Mouse (Mus musculus) right cerebral cortex, postnatal 10 days (tissue): ENCODE data around the gene Stk35.

ENCODE experiments used
- DNase-seq, 2 experiments: peaks; one replicate each; pipeline ENCODE4 v3.0.0; 2021; ENCODE audit warnings: low spot score in 2 of 2

Stk35 gene

GRCm38 (mm10) chr2:129800271-129800903 lies at the start of gene Stk35:
TSS of gene Stk35 (plus strand) at chr2:129800517.
- DNase-seq, result peak; percentile 93

- no peak for DNase-seq
Observed at GRCm38 (mm10) chr2:129782046-129782445, 18.3 kb upstream of the Stk35 start.

GRCm38 (mm10) chr2:129796501-129796900 lies 3.8 kb upstream of the Stk35 start:
- no peak for DNase-seq

GRCm38 (mm10) chr2:129797709-129798108 lies 2.6 kb upstream of the Stk35 start:
- no peak for DNase-seq

DNA sequence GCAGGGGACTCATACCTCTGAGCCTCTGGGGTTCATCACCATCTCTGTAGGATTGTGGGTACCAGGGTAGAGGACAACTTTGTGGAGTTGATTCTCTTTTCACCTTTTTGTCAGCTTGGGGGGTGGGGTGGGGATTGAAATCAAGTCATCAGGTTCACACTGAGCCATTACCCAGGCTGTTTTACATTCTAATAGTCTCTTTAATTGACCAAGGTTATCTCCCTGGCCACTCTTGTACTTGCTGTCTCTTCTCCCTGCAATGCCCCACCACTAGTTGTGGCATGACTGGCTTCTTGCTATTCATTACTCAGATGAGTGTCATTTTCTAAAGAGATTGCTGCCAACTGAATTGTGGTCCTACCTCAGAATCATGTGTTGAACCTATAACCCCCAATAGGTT lies 1.9 kb upstream of the Stk35 start:
- DNase-seq, result no peak

- no peak for DNase-seq
Observed at GRCm38 (mm10) chr2:129800904-129801230, 550 bp downstream of the Stk35 start.

GRCm38 (mm10) chr2:129801231-129802029 lies 1.1 kb downstream of the Stk35 start:
- DNase-seq, result peak; percentile 93 to 95

GRCm38 (mm10) chr2:129805486-129805885 lies 5.2 kb downstream of the Stk35 start:
- no peak for DNase-seq

DNA sequence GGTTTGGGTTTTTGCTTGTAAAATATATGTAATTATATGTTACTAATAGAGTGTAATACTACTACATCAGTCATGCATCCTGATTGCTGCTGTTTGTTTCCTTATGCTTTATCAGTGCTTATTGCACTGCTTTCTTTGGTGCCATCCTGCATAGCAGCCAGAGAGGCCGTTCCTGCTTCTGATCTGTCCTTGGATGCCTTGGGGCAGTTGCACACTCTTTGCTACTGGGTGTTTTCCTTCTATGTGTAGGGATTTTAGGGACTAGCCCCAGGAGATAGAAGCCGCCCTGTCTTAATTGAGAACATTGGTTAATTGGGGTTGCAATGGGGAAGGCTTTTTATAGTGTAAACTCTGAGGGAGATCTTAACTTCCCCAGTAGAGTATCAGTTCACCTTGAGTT lies 6.2 kb downstream of the Stk35 start:
- no peak for DNase-seq

- DNase-seq, result no peak
Observed at GRCm38 (mm10) chr2:129810563-129810962, 10.2 kb downstream of the Stk35 start.

GRCm38 (mm10) chr2:129814033-129814432 lies 13.7 kb downstream of the Stk35 start:
- DNase-seq, result no peak

- DNase-seq, result no peak
Observed at GRCm38 (mm10) chr2:129815076-129815475, 14.8 kb downstream of the Stk35 start.

DNA sequence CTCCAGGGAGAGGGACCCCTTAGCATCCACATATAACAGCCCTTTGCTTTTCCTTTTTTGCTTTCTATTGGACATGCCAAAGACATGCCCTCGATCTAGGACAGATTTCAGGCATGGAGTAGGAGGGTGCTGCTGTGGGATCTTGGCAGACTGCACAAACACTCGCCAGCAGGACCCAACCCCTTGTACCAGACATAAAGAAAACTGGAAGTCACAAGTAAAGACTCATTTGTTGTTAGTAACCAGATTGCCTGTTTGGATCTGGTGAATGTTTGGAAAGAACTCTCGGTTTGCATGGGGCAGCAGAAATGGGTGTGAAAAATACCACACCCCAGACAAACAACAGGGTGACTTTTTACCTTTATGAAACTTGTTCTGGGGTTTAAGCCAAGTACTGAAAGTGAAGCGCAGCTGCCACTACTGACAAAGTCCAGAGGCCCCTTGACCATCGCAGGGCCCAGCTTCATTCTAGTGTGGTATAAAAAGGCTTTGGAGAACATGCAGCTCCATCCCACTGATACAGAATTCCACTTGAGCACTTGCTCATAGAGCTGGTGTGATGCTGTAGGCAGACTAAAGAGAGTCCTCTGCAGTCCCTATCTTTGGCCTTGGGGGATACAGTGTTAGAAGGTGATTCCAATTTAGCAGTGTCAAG lies 17.4 kb downstream of the Stk35 start:
- no peak for DNase-seq

GRCm38 (mm10) chr2:129818868-129819267 lies 18.6 kb downstream of the Stk35 start:
- no peak for DNase-seq

GRCm38 (mm10) chr2:129819531-129819930 lies 19.2 kb downstream of the Stk35 start:
- DNase-seq, result no peak

DNA sequence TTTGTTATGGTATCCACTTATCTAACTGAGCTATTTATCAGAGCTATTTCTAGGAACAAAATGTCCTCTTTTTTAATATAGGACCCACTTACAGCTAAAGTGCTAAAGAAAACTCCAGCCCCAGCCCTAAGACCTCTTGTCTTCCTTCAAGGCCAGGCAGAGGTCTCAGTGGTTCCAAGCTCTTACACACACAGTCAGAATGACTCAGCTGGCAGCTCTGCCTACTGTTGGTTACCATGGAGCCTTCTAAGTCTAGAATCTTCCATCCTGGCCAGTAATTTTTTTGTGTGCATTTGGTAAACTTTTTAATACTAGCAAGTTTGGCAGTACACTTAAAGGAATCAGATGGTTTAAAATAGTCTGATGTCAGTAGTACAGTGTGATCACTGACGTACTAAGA lies 19.6 kb downstream of the Stk35 start:
- DNase-seq, result no peak

GRCm38 (mm10) chr2:129821021-129821420 lies 20.7 kb downstream of the Stk35 start:
- no peak for DNase-seq

DNA sequence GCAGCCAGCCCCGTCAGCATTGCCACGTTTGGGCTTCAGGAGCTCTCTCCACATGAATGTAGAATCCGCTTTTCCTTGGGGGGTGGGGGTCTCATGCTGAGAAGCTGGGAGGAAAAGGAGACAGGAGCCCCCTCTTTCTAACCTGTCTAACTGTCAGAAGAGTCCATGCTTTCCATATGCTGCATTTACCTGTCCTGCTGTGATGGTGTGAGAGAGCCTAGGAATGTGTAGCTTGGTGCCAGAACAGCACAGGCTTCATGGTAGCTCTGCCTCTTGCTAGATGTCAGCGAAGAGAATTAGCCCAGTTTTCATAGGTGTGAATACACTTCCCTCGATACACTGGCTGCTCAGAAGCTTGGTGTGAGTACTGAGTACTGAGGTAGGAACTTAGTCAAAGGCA lies 21.3 kb downstream of the Stk35 start:
- no peak for DNase-seq

DNA sequence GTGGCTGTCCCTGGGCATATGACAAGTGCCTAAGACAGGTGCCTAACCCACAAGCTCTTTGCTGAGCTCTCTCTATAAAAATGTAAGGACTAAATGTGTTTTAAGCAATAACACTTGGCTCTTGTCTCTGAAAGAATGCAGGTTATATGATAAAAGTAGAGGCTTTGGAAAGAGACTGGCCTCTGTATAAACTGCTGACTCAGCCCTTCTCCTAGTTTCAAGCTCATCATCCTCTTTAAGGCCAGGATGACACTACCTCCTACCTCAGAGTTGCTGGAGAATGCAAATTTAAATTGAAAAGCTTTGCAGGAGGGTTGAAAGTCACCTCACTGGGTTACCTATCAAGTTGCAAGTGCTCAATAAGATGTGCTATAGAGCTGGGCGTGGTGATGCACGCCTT lies 23.0 kb downstream of the Stk35 start:
- no peak for DNase-seq

DNA sequence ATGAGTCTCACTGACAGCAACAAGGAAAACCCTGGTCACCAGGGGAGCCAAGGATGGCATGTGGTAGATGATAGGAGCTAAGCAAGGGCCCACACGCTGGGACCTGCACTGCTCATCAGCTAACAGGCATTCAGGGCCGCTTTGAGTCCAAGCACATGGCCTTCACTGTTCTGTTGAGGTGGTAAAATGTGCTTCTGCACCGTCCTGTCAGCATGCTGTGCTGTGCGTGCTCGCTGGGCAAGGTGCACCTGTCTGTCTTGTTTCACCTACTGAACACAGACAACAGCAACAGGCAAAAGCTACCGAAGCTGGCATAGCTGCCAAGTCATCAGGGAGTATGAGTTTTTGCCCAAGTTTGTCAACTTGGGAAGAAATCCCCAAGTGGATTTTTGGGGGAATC lies 23.9 kb downstream of the Stk35 start:
- no peak for DNase-seq

GRCm38 (mm10) chr2:129826141-129826540 lies 25.8 kb downstream of the Stk35 start:
- no peak for DNase-seq

- DNase-seq, result peak in 1 of 2 experiments; percentile 15
Observed at GRCm38 (mm10) chr2:129832993-129833392, 32.7 kb downstream of the Stk35 start.

GRCm38 (mm10) chr2:129834221-129834620 lies 33.9 kb downstream of the Stk35 start:
- no peak for DNase-seq
